Mouse (Mus musculus) naive thymus-derived CD4-positive, alpha-beta T cell, adult 2 months (primary cell): ENCODE data around the gene Tmem167b.

Experiments used
- DNase-seq: peaks from one replicate; pipeline ENCODE4 v3.0.0-alpha.2; 2011; ENCODE audit warnings: low read depth

Gene Tmem167b

DNA sequence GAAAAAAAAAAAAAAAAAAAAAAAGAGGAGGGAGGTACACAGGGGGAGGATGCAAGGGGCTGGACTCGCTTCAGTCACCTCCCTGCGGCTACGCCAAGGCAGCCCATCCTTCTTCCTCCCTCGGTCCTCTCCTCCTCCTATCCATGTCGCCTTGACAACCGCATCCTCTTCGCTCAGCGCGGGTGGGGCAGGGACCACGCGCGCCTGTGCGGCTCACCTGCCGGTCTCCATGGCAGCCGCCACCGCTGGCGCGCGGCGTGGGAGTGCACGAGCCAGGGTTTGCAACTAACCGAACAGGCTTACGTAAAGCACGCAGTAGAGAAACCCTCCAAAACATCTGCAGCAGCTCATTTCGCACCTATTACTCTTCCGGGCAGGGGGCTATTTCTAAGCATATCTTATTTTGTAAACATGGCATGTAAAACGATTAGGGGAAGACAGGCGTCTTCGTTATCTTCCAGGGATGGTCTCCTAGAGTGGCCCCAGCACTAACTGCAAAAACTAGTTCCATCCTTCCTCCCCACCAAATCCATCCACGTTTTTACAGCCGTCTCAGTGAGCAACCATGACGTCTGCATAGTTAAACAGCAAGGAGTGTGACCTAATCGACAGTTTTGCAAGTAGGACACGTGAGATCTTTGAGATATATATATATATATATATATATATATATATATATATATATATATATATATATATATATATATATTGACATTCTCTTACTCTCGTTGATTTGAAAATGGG is 25.6 kb downstream of the Tmem167b start, which contains the start of gene 5330417C22Rik:
TSS of gene 5330417C22Rik (minus strand) at position 20 of the 744 bp plus-strand sequence.
- peak; percentile 85 for DNase-seq

DNA sequence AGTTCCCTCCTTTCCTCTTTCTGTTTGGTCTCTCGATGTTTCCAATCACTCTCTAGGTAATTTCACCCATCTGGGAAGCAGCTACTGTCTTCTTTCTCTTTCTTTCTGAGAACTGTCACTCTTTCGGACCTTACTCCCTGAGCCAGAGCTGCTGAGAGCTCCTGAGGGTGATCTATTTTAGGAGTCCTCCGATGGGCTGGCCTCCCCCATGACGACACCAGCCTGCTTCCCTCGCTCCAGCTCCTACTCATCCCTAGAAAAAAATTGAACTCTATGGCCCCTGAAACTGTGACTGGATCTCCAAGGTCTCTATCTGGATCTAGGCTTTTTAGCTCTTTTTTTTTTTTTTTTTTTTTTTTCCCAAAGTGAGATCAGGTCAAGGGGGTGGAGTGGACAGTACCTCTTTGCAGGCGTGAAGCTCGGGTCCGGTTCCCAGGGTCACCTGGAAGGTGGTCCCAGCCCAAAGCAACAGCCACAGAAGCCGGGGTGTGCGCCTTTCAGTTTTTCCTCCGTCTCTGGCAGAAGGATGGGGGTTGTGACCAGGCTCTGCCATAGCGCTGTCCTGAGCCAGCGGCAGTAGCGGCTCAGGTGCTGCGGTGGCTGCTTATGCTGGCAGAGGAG is 26.3 kb downstream of the Tmem167b start:
- DNase-seq, result no peak

DNA sequence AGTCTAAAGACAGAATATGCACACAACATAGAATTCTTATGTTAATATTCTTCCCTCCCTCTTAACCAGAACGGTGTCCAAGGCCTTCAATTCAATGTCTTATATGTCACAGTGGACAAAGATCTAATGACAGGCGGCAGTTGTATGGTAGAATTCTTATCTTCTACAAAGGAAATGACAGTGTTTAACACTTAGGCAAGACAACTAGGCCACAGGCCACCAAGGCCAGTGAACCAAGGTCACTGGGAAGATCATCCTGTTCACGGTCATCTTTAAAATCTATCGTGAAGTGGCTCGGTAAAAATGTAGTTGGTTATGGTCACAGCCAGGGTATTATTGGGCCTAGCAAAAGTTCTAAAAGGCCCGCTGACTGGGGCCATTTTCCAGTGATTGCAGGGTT is 28.3 kb downstream of the Tmem167b start, which contains the start of gene 1700013F07Rik:
TSS of gene 1700013F07Rik (plus strand) at position 200 of the 400 bp plus-strand sequence.
- DNase-seq, result no peak

DNA sequence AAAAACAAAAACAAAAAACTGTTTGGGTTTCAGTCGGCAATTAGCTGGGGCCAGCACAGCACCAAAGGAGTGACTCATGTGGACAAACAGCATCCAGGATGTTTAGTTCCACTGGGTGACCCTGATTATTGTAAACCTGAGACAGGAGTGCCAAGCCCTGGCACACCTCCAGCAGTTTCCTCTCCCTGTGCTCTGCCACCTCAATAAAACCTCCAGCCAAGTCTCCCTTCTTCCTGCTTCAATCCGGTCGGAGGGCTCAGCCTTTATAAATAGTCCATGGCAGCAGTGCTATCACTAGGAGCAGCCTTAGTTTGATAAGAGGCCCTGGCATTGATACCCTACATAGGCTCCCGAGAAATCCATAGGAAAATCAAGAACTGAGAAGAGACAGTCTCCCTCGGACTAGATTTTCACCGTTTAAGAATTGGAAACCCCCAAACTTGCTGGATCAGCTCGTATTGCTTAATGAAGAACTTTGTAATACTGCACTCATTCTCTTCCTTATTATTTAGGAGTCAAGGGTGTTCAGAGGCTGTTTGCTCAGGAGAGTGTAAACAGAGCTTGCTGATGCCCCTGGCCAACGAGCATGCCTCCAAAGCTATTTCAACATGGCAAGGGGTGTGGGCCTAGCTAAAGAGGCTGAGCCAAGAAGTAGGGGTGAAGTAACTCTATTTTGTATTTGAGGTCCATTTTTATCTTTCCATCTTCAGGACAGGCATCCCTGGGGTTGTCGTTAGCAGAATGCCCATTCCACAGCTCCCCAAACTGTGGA is 29.0 kb downstream of the Tmem167b start:
- DNase-seq, result no peak

DNA sequence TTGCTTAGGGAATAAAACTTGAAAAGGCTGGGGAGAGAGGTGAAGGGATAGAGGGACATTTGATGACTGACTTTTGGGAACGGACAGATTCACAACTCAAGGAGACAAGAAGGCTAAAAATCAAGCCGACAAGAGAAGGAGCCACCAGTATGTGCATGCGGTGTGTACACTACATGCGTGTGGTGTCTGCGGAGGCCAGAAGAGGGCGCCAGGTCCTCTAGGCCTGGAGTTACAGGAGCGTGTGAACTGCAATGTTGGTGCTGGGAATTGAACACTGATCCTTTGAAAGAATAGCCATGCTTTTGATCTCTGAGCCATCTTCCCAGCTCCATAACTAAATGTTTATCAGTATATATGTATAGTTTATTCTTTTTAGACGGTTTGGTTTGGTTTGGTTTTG is 33.8 kb downstream of the Tmem167b start:
- no peak for DNase-seq

DNA sequence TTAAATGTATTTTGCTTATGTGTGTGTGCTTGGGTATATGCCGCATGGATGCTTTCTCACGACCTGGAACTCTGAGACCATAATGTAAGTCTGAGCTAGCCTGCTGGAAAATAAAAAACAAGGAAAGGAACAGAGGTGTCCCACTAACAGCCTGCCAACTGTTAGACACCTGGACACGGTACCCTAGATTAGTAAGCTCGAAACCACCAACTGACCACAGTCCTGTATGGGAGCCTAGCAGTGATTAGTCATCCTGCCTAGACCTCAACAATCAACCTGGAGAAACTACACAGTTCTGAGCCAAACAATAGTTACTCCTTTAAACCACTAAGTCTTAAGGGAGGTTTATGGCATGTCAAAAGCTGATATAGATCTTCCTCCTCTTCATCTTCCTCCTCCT is 38.9 kb downstream of the Tmem167b start:
- no peak for DNase-seq

DNA sequence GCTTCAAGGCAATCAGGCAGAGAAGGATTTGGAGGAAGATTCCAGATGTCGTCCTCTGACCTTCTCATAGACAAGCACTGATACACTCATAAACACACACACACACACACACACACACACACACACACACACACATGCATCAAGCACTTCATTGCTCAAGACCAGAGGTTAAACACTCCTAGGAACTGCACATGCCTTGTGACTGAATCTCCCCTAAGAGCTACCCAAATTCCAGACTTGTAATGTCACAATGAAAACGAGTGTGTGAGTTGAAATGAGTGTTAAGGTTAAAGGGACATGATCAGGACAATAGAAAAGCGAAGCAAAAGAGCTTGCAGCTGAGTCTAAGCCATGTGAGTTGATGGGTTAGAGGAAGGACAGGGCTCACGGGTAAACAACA is 44.0 kb downstream of the Tmem167b start:
- DNase-seq, result no peak

DNA sequence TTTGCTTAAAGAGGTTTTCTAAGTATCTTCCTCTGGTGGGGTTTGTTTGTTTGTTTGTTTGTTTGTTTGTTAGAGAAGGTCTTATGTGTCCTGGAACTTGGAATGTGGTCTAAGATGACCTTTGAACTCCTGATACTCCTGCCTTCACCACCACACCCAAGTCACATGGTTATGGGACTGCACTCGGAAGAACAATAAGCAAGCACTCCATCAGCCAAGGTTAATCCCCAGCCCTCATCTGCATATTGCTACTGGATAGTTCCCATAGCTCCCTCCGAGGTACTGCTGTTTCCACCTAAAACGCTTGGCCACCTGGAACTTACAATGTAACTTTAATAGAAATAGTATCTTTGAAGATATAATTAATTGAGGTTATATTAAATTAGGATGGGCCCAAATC is 48.8 kb downstream of the Tmem167b start:
- DNase-seq, result no peak

DNA sequence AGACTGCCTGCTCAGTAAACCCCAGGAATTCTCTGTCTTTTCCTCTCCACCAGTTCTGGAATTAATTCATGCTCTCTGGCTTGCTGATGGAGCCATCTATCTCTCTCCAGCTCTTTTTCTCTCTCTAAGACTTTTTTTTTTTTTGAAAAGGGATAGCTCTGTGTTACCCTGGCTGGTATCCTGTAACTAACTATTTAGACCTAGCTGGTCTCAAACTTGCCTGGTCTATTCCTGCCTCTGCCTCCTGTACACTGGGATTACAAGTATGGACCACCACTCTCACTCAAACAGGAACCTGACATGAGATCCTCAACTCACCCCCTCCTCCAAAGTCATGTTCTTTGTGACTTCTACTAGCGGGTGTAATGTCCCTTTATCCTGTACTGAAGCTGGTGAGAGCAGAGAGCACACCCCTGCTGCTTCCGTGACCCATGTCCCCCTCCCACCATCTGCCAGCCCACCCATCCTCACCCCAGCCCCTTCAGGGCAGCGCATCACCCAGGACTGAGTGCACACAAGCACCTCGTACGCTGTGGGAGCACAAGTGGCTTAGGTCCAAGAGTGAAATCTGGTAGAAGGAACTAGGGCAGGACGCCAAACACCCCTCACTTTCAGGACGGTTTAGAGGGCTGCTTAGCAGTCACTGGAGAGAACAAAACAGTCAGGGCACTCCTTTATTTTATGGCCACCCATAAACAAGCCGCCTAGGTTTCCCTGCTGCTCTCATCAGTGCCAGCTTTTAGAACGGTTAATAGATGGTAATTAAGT is 51.4 kb downstream of the Tmem167b start:
- DNase-seq, result no peak

DNA sequence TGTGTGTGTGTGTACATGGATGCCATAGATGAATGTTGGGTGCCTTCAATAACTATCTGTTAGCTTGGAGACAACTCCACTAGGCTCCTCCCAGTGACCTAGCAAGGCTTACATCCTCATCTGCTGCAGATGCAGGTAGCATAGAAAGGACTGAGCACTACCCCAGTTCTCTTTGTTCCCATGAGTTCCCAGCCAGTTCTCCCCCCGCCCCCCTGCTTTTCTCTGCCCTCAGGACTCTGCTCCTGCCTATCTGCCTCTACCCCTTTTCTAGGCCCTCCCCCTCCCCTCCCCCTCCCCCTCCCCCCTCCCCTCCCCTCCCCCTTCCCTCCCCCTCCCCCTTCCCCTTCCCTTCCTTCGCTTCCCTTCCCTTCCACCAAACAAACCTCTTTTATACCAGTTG is 52.1 kb downstream of the Tmem167b start:
- DNase-seq, result no peak

DNA sequence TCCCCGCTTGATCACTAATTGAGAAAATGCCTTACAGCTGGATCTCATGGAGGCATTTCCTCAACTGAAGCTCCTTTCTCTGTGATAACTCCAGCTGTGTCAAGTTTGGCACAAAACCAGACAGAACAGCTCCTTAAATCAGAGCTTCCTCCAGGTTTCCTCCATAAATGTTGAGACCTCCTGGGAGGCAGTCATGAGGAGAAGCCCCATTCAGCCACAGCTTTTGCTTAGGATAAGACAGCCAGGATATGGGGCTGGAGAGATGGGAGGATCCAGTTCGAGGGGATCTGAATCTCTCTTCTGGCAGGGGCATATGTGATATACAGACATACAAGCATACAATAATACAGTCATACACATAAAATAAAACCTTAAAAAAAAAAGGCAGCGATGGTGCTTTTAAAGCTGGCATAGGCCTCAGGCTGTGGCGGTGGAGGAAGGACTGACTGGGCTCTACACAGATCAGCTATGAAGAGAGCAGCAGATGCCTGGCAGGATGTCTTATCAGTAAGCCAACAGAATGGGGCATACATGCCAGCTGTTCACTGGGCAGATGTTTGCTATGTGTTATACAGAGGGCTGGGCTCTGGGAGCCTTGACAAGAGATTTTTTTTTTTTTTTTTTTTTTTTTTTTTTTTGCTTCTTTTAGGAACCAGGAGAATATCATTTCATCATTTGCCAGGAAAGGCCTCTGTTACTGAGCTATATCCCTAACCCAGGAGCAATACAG is 53.4 kb downstream of the Tmem167b start:
- no peak for DNase-seq
